Mouse (Mus musculus) gastrocnemius, adult 8-10 months (tissue): ENCODE results near the gene Rnf43. TPM values are rescaled to one million over a fixed set of nuclear protein-coding genes. Genes with fewer than 3 reads are reported as not detected.

Source experiments
- DNase-seq, 2 experiments: peaks; one replicate each; pipeline ENCODE4 v3.0.0; 2022; ENCODE audit warnings: low spot score in 2 of 2
- total RNA-seq, 4 experiments: library from RNA; stranded (reverse); gene quantifications; 2 replicates each; pipeline ENCODE4 v1.2.4; 2022

Gene Rnf43
- total RNA-seq, 4 experiments from 2014 or later: 0.92 to 1.7 (median 1.6) TPM

DNA sequence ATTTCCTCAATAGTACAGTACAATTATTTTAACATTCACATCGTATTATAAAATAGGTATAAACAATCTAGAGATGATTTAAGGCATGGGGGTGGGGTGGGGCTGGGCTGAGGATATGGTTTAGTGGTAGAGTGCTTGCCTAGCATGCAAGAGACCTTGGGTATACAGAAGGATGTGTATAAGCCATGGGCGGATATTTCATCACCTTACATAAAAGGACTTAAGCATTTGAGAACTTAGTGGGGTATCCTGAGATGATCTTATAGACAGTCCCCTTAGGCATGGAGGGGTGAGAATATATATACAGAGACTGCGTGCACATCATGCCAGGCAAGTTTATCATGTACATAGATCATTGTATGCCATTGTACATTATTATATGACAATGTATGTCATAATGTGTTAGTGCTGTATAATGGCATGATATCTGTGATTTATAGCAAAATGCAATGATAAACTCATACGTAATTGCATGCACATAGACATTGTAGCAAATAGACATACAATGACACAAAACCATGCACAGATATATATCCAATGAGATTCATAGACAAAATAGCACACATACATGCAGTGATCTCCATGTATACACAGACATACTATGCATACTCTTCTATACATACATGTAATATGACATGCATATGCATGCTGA lies 96.6 kb downstream of the Rnf43 start:
- DNase-seq: no peak

DNA sequence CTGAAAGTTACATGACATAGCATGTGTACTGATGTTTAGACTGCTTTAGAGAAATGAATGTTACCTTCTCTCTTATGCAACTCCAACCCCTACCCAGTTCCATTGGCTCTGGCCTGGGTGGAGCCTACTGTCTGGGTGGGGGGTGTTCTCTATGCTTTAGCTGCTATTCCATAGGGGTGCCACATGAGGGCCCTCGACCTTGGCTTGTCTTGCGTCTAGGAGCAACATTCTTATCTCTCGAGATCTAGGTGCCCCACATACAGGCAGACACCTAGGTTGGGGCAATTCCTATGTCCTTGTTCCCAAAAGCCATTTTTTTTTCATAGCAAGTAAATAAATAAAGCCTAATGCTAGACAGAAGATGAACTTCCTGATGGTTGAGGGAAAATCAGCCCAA lies 97.1 kb downstream of the Rnf43 start:
- DNase-seq: no peak

DNA sequence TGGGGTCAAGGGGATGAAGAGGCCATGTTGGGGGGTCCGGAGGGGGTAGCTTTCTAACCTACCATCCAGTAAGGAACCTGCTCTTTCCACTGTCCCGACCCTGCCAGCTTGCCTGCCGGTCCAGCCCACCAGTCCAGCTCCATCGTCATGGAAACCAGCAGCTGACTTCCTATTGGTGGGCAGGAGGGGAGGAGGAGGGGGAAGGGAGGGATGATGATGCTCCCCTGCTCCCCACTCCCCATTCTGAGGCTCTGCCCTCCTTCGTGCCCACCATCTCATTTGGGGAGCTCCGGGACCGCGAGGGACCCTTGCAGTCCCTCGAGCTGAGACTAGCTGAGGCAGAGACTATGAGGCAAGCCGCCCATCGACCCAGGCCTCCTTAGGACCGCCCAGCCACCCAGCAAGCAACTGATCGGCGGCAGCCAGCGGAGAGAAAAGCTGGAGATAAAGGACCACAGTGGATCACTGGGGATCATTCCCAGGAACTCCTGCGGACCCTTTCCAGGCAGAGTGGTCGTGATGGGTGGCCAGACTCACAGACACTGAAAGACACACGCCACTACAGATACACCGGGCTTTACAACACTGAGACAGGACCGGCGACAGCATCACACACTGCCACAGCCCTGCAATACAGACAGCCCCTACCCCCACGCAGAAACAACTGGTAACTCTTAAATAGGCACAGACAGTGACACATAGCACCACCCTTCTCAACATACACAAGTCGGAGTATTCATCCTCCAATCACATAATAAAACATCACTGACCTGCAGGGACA lies 98.0 kb downstream of the Rnf43 start, which contains the start of gene Tspoap1:
Tspoap1 (plus strand) TSS at position 241 of the 781 bp plus-strand sequence.
- no peak for DNase-seq

DNA sequence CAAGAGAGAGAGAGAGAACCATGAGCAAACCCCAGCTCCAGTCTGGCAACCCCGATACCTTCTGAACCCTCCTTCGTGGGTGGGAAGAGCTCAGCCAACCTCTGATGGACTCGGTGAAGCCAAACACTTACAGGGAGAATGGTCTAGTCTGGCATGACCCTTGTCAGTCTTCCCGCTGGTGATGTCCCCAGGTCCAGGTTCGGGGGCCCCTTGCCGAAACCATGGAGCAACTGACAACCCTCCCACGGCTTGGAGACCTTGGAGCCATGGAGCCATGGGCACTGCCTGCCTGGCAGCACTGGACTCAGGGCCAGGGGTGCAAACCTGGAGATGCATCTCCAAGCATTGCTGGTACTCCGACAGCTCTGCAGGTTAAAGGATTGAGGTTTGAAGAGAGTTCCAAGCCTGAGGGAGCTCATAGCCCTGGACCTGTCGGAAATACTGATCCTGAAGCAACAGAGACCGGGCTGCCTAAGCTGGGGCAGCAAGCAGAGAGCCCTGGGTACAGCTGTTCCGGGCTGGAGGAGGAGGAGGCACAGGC lies 98.7 kb downstream of the Rnf43 start:
- no peak for DNase-seq

DNA sequence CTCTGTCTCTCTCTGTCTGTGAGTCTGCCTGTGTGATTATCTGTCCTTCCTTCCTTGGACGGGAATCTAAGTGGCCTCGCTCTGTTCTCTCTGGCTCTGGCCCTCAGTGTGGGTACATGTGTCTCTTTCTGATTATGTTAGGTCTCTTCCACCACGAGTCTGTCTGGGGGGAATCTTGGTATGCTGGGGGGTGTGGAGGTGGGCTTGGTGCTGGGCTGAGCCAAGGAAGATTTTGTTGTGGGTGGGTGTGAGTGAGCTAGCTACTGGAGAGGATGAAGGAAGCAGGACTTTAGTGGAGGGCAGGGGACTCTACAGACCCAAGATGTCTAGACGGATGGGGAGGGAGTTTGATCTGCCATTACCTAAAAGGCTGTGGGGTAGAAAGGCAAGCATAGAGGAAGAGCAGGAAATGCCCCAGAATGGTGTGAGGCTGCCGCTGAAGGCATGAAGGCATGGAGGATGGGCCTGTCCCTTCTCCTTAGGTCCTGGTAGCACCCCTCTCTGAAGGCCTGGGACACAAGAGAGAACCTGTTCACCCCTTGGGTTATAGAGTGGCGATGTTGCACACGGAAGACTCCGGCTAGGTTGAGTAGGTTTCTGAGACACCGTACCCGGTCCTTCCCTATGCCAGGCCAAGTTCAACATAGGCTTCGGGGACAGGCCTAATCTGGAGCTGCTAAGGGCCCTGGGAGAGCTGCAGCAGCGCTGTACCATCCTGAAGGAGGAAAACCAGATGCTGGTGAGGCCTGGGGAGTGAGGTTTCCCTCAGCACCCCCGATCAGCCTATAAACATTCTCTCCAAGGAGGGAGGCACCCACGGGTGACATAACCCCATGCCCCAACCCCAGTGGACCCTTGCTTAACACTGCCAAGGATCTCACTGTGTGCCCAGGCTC lies 99.5 kb downstream of the Rnf43 start:
- no peak for DNase-seq

DNA sequence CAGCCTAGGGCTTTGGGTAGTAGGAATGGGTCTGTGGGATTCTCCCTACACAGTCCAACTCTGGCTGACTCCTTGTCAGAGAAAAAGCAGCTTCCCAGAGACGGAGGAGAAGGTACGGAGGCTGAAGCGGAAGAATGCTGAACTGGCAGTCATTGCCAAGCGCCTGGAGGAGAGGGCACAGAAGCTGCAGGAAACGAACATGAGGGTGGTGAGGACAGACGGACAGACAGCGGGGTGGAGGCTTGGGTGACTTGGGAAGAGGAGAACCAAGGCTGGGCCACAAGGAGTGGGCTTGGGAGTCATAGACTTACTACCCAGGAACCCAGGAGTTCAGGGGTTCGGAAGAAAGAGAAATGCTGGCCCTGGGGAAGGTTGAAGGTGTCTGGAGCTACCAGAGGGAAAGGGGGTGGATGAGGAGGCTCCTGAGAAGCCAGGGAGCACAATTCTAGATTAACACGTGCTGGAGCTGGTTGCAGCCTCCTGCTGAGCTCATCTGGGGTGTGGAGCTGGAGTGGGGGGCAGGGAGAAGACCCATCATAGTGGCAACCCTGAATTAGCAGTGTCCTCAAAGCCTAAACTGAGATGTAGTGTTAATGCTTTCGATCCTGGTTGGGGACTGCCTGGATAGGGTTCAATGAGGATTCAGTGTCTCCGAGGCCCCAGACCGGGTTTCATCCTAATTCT lies 100.3 kb downstream of the Rnf43 start:
- DNase-seq: no peak

DNA sequence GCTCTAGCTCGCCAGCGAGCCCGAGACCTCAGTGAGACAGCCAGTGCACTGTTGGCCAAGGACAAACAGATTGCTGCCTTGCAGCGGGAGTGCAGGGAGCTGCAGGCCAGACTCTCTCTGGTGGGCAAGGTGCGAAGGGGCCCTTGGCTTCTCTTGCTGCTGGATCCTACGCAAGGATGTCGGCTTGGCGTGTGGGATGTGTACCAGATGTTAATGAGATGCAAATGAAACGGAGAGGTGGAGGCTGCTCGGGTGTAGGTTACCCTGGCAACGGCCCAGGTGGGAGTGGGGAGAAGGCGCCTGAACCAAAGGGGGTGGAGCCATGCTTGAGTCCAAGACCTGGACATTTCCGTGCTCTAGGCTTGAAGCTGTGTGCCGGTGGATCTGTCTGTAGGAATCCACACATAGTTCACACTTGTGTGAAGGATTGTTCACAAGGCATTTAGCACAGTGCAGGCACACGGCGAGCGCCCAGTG lies 101.0 kb downstream of the Rnf43 start:
- DNase-seq: no peak

DNA sequence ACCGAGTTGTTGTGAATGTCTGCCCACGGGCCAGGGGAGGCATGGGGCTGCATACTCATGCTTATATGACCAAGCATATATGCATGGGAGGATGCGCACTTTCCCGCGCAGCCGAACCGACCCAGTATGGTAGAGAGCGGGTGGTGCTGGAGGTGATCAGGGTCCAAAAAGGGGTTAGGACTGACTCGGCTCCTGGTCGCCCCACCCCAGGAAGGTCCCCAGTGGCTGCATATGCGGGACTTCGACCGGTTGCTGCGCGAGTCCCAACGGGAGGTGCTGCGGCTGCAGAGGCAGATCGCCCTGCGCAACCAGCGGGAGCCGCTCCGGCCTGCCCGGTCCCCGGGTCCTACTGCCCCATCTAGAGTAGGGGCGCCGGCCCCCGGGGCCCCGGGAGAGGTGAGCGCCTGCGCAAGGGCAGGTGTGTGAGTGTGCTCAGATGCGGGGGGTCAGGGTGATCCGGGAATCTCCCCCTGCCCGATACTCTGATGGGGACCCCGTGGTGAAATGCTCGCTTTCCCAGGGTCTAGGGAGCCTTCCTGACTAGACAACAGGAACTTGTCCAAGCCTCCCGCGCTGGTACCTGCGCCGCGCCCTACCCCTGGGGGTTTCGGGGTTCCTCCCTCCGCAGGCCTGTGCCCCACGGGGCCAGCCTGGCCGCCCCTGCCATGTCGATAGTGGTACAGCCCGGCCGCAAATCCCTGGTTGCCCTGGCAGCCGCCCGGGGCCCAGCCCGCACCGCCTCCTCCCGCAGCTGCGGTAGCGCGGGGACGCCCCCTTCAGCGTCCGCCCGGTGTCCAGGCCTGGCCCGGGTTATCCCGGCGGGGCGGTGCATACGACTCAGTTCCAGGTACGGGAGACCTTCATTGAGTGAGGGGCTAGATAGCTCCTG lies 101.7 kb downstream of the Rnf43 start:
- DNase-seq: no peak

DNA sequence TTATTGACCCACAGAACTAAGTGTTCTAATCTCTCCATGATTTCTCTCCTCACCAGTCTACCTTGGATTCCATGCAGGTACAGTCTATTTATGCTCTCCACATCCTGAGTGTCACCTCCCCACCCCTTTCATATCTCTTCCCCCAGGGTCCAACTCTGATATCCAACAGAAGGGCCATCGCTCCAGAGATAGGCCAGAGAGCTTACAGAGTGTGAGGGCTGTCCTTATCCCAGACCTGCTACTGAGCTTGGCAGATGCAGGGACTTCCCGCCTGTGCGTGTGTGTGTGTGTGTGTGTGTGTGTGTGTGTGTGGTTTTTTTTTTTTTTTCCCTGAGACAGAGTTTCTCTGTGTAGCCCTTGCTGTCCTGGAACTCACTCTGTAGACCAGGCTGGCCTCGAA lies 106.2 kb downstream of the Rnf43 start:
- DNase-seq: no peak

DNA sequence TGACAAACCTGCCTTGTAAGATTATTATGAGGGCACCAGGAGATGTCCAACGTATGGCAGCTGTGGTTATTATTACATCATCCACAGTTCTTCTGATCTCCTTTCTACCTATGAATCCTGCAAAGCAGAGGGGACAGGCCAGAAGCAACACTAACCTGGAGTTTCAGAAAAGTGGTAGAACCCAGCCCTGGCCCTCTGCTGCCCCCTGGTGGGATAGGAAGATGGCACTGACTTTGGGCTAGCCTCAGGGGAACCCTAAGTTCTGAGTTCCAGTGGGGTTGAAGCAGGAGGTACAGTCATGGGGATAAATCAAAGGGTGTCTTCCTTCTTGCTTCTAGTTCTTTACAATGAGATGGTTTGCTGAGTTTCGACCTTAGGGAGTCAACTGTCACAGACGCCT lies 108.5 kb downstream of the Rnf43 start:
- peak in 1 of 2 experiments; percentile 33 for DNase-seq

DNA sequence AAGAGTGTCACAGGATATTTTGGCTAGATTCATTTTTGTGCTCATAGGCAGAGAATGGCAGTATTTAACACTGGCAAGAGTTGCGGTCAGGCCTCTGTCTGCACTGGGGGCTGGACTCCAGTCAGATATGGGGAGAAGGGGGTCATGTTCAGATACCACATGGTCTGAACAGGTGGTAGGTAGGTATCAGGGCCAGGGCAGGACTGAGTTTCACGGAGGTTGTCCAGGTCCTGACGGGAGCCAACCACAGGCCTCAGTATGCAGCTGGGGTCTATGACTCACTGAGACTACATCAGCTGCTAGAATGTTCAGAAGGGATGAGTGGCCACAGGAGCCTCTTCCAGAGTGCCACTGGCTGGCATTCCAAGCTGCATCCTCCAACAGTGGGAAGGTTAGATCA lies 109.8 kb downstream of the Rnf43 start:
- no peak for DNase-seq

DNA sequence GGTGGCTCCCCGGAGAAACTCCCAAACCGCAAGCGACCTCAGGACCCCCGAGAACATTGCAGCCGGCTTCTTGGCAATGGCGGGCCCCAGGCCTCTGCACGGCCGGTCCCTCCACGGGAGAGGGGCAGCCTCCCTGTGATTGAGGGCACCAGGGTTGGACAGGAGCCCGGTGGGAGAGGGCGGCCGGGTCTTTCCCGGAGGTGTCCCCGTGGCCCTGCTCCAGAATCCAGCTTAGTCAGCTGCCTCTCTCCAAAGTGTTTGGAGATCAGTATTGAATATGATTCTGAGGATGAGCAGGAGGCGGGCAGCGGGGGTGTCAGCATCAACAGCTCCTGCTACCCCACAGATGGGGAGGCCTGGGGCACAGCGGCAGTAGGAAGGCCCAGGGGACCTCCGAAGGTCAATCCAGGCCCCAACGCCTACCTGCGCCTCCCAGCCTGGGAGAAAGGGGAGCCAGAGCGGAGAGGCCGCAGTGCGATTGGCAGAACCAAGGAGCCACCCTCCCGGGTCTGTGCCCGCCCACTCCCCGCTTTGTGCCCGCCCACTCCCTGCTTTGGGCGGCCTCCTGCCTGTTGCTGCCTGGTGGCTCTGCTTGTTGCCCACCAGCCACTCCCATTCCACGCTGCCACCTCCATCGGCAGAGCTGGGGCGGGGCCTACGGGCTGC lies 115.7 kb downstream of the Rnf43 start:
- no peak for DNase-seq

DNA sequence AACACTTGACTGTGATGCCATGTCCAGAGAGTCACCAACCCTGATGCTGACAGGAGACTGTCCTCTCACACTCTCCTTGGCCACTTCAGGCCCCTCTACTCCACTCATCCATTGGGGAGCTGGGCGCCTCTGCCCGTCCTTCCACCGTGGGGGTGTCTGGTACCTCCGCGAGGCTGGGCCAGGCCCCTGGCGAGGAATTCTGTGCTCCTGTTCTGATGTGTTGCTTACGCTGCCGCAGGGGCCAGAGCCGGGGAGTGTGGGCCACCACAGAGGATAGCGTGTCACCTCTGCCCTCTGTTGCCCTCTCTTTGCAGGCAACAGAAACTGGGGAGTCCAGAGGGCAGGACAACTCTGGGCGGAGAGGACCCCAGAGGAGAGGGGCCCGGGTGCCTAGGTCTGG lies 116.4 kb downstream of the Rnf43 start:
- no peak for DNase-seq

DNA sequence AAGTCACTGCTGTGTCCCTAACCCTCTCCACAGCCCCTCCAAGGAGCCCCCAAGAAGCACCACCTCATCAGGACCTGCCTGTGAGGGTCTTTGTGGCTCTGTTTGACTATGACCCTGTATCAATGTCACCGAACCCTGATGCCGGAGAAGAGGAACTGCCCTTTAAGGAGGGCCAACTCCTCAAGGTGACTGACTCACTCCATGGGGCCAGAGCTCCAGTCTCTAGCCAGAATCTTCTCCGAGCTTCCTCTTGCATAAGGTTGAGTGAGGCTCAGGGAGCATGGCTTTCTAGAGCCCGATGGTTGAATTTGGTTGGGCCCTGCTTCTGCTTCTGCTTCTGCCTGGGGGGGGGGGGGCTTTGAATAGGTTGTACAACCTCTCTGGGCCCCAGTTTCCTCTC lies 116.9 kb downstream of the Rnf43 start:
- DNase-seq: no peak

DNA sequence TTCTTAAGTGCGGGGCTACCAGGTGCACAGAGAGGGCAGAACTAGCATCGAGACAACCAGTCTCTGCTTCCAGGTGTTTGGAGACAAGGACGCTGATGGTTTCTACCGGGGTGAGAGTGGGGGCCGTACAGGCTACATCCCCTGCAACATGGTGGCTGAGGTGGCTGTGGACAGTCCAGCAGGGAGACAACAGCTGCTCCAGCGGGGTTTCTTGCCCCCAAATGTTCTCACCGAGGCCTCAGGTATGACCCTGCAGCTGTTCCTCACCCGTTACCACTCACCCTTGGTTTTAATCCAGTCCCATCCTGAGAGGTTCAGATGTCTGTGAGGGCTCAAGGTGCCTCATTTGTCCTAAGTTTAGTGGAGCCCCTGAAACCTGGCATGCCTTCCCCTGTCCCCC lies 117.6 kb downstream of the Rnf43 start:
- DNase-seq: no peak
